Mouse (Mus musculus): ENCODE data around the gene Rrbp1. TPM values are rescaled to one million over a fixed set of nuclear protein-coding genes. Genes with fewer than 3 reads are reported as not detected.

Rrbp1 gene
- polyA plus RNA-seq, 1 experiment: 72.4 TPM

- TF ChIP-seq GATA1 (IDR thresholded peaks at IDR 0.05; ENCODE audit: low read length): no peak
Observed at GRCm38 (mm10) chr2:143917622-143918021, 93.4 kb downstream of the Rrbp1 start.

- peak; percentile 10 for TF ChIP-seq GATA1 (IDR thresholded peaks at IDR 0.05; ENCODE audit: low read length)
Observed at GRCm38 (mm10) chr2:143916229-143916628, 94.8 kb downstream of the Rrbp1 start.

GRCm38 (mm10) chr2:143915600-143916135 lies 95.4 kb downstream of the Rrbp1 start:
- no peak for TF ChIP-seq GATA1 (IDR thresholded peaks at IDR 0.05; ENCODE audit: low read length)

GRCm38 (mm10) chr2:143914760-143915599 lies 96.1 kb downstream of the Rrbp1 start, which contains the start of gene Dstn:
TSS of gene Dstn (plus strand) at chr2:143915320.
- no peak for TF ChIP-seq GATA1 (IDR thresholded peaks at IDR 0.05; ENCODE audit: low read length)

DNA sequence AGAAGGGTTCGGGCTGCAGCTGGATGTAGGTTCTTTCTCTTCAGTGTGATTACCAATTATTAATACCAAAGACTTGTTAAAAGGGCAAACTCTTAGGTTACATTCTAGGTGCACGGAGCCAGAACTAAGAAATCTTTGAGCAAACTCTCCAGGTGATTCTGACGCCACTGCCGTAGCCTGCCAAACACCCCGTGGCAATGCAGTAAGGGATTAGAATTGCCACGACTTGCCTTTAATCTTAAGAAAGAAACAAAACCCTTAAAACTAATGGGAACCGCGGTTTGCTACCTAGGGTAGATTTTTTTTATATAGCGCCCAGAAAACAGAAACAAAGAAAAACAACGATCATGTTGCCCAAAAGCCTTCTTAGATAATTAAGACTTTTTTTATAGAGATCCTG lies 96.8 kb downstream of the Rrbp1 start:
- no peak for TF ChIP-seq GATA1 (IDR thresholded peaks at IDR 0.05; ENCODE audit: low read length)

- TF ChIP-seq GATA1 (IDR thresholded peaks at IDR 0.05; ENCODE audit: low read length): peak; percentile 54
Observed at GRCm38 (mm10) chr2:143912199-143912598, 98.9 kb downstream of the Rrbp1 start.

DNA sequence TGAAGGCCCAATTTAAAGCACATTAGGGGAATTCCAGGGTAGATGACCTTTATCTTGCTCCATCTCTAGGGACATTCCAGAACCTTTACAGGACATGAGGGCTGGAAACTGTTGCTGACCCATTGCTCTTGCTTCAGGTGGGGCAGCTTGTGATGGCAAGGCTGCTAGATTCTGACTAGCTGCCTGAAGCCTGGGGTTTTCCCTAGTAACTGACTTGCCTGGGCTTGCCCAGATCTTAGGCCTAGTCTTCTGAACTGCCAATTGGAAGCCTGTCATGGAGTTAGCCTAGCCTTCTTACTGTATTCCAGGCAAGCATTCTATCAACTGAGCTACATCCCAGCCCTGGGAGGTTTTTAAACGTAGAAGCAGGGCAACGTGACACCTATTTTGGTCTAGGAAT lies 101.8 kb downstream of the Rrbp1 start:
- TF ChIP-seq GATA1 (IDR thresholded peaks at IDR 0.05; ENCODE audit: low read length): no peak

GRCm38 (mm10) chr2:143904896-143905295 lies 106.2 kb downstream of the Rrbp1 start:
- no peak for TF ChIP-seq GATA1 (IDR thresholded peaks at IDR 0.05; ENCODE audit: low read length)

GRCm38 (mm10) chr2:143903376-143904045 lies 107.6 kb downstream of the Rrbp1 start:
- no peak for TF ChIP-seq GATA1 (IDR thresholded peaks at IDR 0.05; ENCODE audit: low read length)

DNA sequence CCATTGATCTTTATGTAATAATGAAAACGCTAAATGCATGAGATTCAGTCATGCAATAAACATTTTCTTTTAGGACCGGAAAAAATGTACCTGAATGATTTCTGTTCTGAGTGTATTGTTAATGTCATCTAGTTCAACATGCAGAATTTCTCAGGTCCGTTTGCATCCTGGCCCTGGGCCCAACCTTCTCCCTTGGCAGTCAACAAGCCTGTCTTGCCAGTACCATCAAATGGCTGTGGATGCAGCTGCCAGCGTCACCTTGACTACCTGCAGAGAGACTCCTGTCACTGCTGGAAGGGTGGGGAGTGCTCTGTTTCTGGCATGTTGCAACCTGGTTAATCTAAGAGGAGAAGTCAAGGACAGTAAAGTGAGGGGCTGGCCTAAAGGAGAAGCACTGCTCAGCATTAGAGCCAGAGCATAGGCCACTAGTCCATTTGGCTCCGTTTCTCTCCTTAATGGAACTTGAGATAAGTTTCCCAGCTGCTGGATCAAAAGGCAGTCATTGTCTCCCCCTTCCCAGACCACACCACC lies 110.2 kb downstream of the Rrbp1 start:
- TF ChIP-seq GATA1 (IDR thresholded peaks at IDR 0.05; ENCODE audit: low read length): no peak

DNA sequence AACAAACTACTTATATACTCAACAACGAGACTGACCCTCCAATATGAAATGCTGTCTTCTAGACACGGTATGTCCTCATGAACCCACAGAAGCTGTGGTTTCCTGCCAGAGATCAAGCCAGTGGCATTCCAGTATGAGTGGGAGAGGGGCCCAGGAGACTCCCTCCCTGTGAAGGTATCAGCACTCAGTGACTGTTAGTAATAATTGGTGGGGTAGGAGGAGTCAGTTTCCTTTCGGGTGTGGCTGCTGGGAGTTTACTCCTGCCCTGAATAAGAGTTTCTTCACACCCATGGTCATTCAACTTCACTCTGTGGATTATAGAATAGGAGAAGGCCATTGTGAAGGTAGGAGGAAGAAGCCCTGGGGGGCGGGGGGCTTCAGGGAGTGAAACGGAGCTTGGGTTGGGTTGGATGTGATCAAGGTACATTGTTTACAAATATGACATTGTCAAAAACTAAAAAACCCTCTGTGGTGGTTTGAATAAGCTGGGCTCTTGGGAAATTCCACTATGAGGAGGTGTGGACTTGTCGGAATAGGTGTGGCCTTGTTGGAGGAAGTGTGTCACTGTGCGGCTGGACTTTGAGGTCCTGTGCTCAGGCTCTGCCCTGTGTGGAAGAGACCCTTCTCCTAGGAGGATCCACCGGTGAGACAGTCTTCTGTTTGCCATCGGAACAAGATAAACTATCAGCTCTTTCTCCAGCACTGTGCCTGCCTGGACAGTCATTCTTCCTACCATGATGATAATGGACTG lies 111.4 kb downstream of the Rrbp1 start:
- TF ChIP-seq GATA1 (IDR thresholded peaks at IDR 0.05; ENCODE audit: low read length): no peak

Other genes with a start within 250 kb of the Rrbp1 start
- not detected in 2 replicates for gene Bfsp1, start 148.1 kb downstream of the Rrbp1 start, polyA plus RNA-seq (2012)
- gene Dstn, start 95.9 kb downstream of the Rrbp1 start, polyA plus RNA-seq (2012): 12.8 and 14.2 TPM in 2 replicates
- gene Banf2, start 21.8 kb upstream of the Rrbp1 start, polyA plus RNA-seq (2012): not detected in 2 replicates

Data from G1E-ER4 (cell line).